Comparison of ENCODE assay signal across 14 mouse cellular contexts in genomic region chr9:102637115-102637514, GRCm38 (mm10). TPM values are rescaled to one million over a fixed set of nuclear protein-coding genes. Genes with fewer than 3 reads are reported as not detected.
A peak's percentile ranks its signal among the peaks of the same experiment; 100 is the strongest.
DNase-seq lines count a peak whose midpoint lies in the region; ATAC-seq and TF ChIP-seq lines count a peak whose summit lies in the region.
"Had no signal": no experiment of that assay in that cellular context is flagged by ENCODE, and none has a peak within 500 bp of the region (broad histone marks: within the 10 kb centered on the region; RNA-seq: fewer than 3 reads in every experiment).

No protein-coding gene starts in this region.

- H3K4me1 ChIP-seq in hindbrain, embryonic 12.5 days: 0 out of 2 replicates have a peak, but pooled peaks cover 12% of the 10 kb centered on the region
- peaks cover 19% of the 10 kb centered on the region for H3K4me1 ChIP-seq in hindbrain, embryonic 13.5 days (replicated peaks)
- peaks cover 28% of the 10 kb centered on the region for H3K4me1 ChIP-seq in embryonic fibroblast, embryonic 13.5 days (ENCODE audit: control insufficient read depth, insufficient read depth, low read length)
- peaks cover 19% of the 10 kb centered on the region for H3K4me1 ChIP-seq in lung, embryonic 14.5 days (ENCODE audit: insufficient read depth)
- H3K4me1 ChIP-seq in heart, embryonic 12.5 days (replicated peaks): peaks cover 48% of the 10 kb centered on the region
- H3K4me1 ChIP-seq: liver, embryonic 13.5 days had no signal

- no peaks in the 10 kb centered on the region for H3K9me3 ChIP-seq in hindbrain, embryonic 12.5 days (replicated peaks)
- H3K9me3 ChIP-seq in hindbrain, embryonic 13.5 days: no peaks in the 10 kb centered on the region
- H3K9me3 ChIP-seq in lung, embryonic 14.5 days (ENCODE audit: low read depth, low read length): no peaks in the 10 kb centered on the region
- no peaks in the 10 kb centered on the region for H3K9me3 ChIP-seq in heart, embryonic 12.5 days (replicated peaks)
- H3K9me3 ChIP-seq: heart, embryonic 13.5 days; intestine, embryonic 15.5 days; limb, embryonic 13.5 days; liver, embryonic 13.5 days; neural tube, embryonic 15.5 days had no signal

- H3K27ac ChIP-seq in hindbrain, embryonic 12.5 days: no peak overlapping the region
- no peak overlapping the region for H3K27ac ChIP-seq in hindbrain, embryonic 13.5 days
- peak overlapping the region; percentile 66 for H3K27ac ChIP-seq in embryonic fibroblast, embryonic 13.5 days (ENCODE audit: insufficient read depth, low read length)
- peak overlapping the region; percentile 7; the same call in 1 of the 2 replicates for H3K27ac ChIP-seq in lung, embryonic 14.5 days (ENCODE audit: low read depth)
- H3K27ac ChIP-seq in heart, embryonic 12.5 days (ENCODE audit: poor library complexity, severe bottlenecking): no peak overlapping the region
- H3K27ac ChIP-seq: heart, embryonic 13.5 days; intestine, embryonic 15.5 days; liver, embryonic 13.5 days; macrophage; neural tube, embryonic 15.5 days had no signal

- no peak overlapping the region for H3K9ac ChIP-seq in hindbrain, embryonic 12.5 days
- H3K9ac ChIP-seq in hindbrain, embryonic 13.5 days: no peak overlapping the region
- no peak overlapping the region for H3K9ac ChIP-seq in lung, embryonic 14.5 days
- no peak overlapping the region for H3K9ac ChIP-seq in heart, embryonic 12.5 days
- H3K9ac ChIP-seq: heart, embryonic 13.5 days; intestine, embryonic 15.5 days; limb, embryonic 13.5 days; liver, embryonic 13.5 days; neural tube, embryonic 15.5 days had no signal

- ATAC-seq in hindbrain, embryonic 12.5 days (ENCODE audit: low FRiP score): 0 out of 2 replicates have a peak, but pooled peaks have one; percentile 39
- ATAC-seq in hindbrain, embryonic 13.5 days (ENCODE audit: low FRiP score): no peak
- no peak for ATAC-seq in lung, embryonic 14.5 days (ENCODE audit: insufficient read depth)
- no peak for ATAC-seq in heart, embryonic 12.5 days (ENCODE audit: insufficient number of reproducible peaks, low FRiP score)
- ATAC-seq: intestine, embryonic 15.5 days had no signal

- no peak overlapping the region for H3K4me2 ChIP-seq in hindbrain, embryonic 12.5 days (replicated peaks)
- H3K4me2 ChIP-seq in hindbrain, embryonic 13.5 days: no peak overlapping the region
- H3K4me2 ChIP-seq in lung, embryonic 14.5 days: no peak overlapping the region
- H3K4me2 ChIP-seq in heart, embryonic 12.5 days: no peak overlapping the region
- H3K4me2 ChIP-seq: heart, embryonic 13.5 days; intestine, embryonic 15.5 days; limb, embryonic 13.5 days; liver, embryonic 13.5 days; neural tube, embryonic 15.5 days had no signal

- no peak for DNase-seq in lung, embryonic 14.5 days
- peak; percentile 42 to 59 for DNase-seq in lung, postnatal 4 days
- no peak for DNase-seq in frontal cortex, adult 2 months (ENCODE audit: extremely low spot score in 1 of 2, low spot score in 1 of 2)
- DNase-seq: heart, adult 11 months; liver, embryonic 13.5 days had no signal

- H3K27me3 ChIP-seq in hindbrain, embryonic 12.5 days: no peaks in the 10 kb centered on the region
- no peaks in the 10 kb centered on the region for H3K27me3 ChIP-seq in hindbrain, embryonic 13.5 days
- H3K27me3 ChIP-seq in lung, embryonic 14.5 days (ENCODE audit: insufficient read depth, low read length): no peaks in the 10 kb centered on the region
- H3K27me3 ChIP-seq in heart, embryonic 12.5 days (replicated peaks): no peaks in the 10 kb centered on the region
- H3K27me3 ChIP-seq: heart, embryonic 13.5 days; intestine, embryonic 15.5 days; limb, embryonic 13.5 days; liver, embryonic 13.5 days; neural tube, embryonic 15.5 days had no signal

- H3K36me3 ChIP-seq in hindbrain, embryonic 12.5 days: peaks cover 8% of the 10 kb centered on the region; the same call in 1 of the 2 replicates
- peaks cover 14% of the 10 kb centered on the region for H3K36me3 ChIP-seq in hindbrain, embryonic 13.5 days
- peaks cover 8% of the 10 kb centered on the region; the same call in 1 of the 2 replicates for H3K36me3 ChIP-seq in lung, embryonic 14.5 days (ENCODE audit: insufficient read depth)
- H3K36me3 ChIP-seq in heart, embryonic 12.5 days: peaks cover 2% of the 10 kb centered on the region; the same call in 1 of the 2 replicates
- H3K36me3 ChIP-seq: intestine, embryonic 15.5 days had no signal

- 67% methylated on average over 4 of the region's 4 CpGs for WGBS in hindbrain, embryonic 12.5 days
- WGBS in hindbrain, embryonic 13.5 days: 74% methylated on average over 4 of the region's 4 CpGs
- 31% methylated on average over 4 of the region's 4 CpGs for WGBS in lung, embryonic 14.5 days
- WGBS in heart, embryonic 12.5 days: 61% methylated on average over 4 of the region's 4 CpGs

- no peak overlapping the region for H3K4me3 ChIP-seq in hindbrain, embryonic 12.5 days
- H3K4me3 ChIP-seq in hindbrain, embryonic 13.5 days: no peak overlapping the region
- no peak overlapping the region for H3K4me3 ChIP-seq in embryonic fibroblast, embryonic 13.5 days (ENCODE audit: insufficient read depth, low read length)
- H3K4me3 ChIP-seq in lung, embryonic 14.5 days (ENCODE audit: low read depth, low read length): no peak overlapping the region
- H3K4me3 ChIP-seq in heart, embryonic 12.5 days: no peak overlapping the region
- H3K4me3 ChIP-seq: heart, embryonic 13.5 days; intestine, embryonic 15.5 days; limb, embryonic 13.5 days; liver, embryonic 13.5 days; neural tube, embryonic 15.5 days had no signal

- no peak for TF ChIP-seq CTCF in embryonic fibroblast, embryonic 13.5 days (IDR thresholded peaks at IDR 0.05; ENCODE audit: borderline replicate concordance, insufficient read depth, low read length)
- no peak for TF ChIP-seq CTCF in lung, embryonic 14.5 days (IDR thresholded peaks at IDR 0.05; ENCODE audit: low read depth)

- 0 out of 2 replicates have a peak, but pooled peaks have one; percentile 19 for TF ChIP-seq POLR2A in embryonic fibroblast, embryonic 13.5 days (IDR thresholded peaks at IDR 0.05; ENCODE audit: low read depth, low read length)

RNA-seq across cellular contexts. Expression of gene Cep63, which starts 10.8 kb away (rescaled TPM):
- polyA plus RNA-seq in hindbrain, embryonic 12.5 days (2016; fragmentation: Nextera tagmentation; extraction: Ambion mirVana): 53.3 and 56.9 TPM in 2 replicates
- 43.0 and 44.3 TPM in 2 replicates for polyA plus RNA-seq in hindbrain, embryonic 13.5 days (2015; fragmentation: Nextera tagmentation; extraction: Ambion mirVana)
- polyA plus RNA-seq in embryonic fibroblast, embryonic 13.5 days (2011; ENCODE audit: insufficient read length, low read depth, missing spikeins): 22.8 and 27.0 TPM in 2 replicates
- 44.2 and 47.5 TPM in 2 replicates for polyA plus RNA-seq in lung, embryonic 14.5 days (2014; fragmentation: Nextera tagmentation; extraction: Ambion mirVana)
- polyA plus RNA-seq in frontal cortex, adult 2 months (2012; rRNA removed): 35.8 and 44.6 TPM in 2 replicates
- 44.2 and 51.4 TPM in 2 replicates for polyA plus RNA-seq in heart, embryonic 12.5 days (2016; fragmentation: Nextera tagmentation; extraction: Ambion mirVana)

RNA-seq across cellular contexts. Expression of gene Anapc13, which starts 11.0 kb away (rescaled TPM):
- 171 and 172 TPM in 2 replicates for polyA plus RNA-seq in hindbrain, embryonic 12.5 days (2016; fragmentation: Nextera tagmentation; extraction: Ambion mirVana)
- polyA plus RNA-seq in hindbrain, embryonic 13.5 days (2015; fragmentation: Nextera tagmentation; extraction: Ambion mirVana): 194 and 200 TPM in 2 replicates
- polyA plus RNA-seq in embryonic fibroblast, embryonic 13.5 days (2011; ENCODE audit: insufficient read length, low read depth, missing spikeins): 44.9 and 51.4 TPM in 2 replicates
- 166 and 188 TPM in 2 replicates for polyA plus RNA-seq in lung, embryonic 14.5 days (2014; fragmentation: Nextera tagmentation; extraction: Ambion mirVana)
- 139 and 152 TPM in 2 replicates for polyA plus RNA-seq in frontal cortex, adult 2 months (2012; rRNA removed)
- 227 and 238 TPM in 2 replicates for polyA plus RNA-seq in heart, embryonic 12.5 days (2016; fragmentation: Nextera tagmentation; extraction: Ambion mirVana)

Comparison
In these comparisons a context has a peak if more than half of its experiments do, and no peak if none do; other contexts are left out.
1. DNase-seq: peak in lung, postnatal 4 days (2 of 2); none in lung, embryonic 14.5 days (single experiment) and frontal cortex, adult 2 months (0 of 2).
2. H3K27ac ChIP-seq: peak in embryonic fibroblast, embryonic 13.5 days (single experiment) and lung, embryonic 14.5 days (single experiment); none in hindbrain, embryonic 12.5 days (single experiment), hindbrain, embryonic 13.5 days (single experiment) and heart, embryonic 12.5 days (single experiment).